Mouse (Mus musculus) myocyte (in vitro differentiated cells): Measurements from ENCODE around the gene Zfp740.

ENCODE experiments used
- MAX ChIP-seq: IDR thresholded peaks from one replicate; pipeline ENCODE4 v1.6.1; 2011; ENCODE audit warnings: low read depth, mild to moderate bottlenecking, control low read depth
- POLR2A ChIP-seq: IDR thresholded peaks from one replicate; pipeline ENCODE4 v1.6.1; 2011; ENCODE audit warnings: low read depth, mild to moderate bottlenecking, control low read depth, moderate library complexity; ENCODE audit not compliant: insufficient read length
- TCF12 ChIP-seq: IDR thresholded peaks from one replicate; pipeline ENCODE4 v1.6.1; 2011; ENCODE audit warnings: mild to moderate bottlenecking, control low read depth; ENCODE audit not compliant: poor library complexity, insufficient read depth, severe bottlenecking
- USF1 ChIP-seq: IDR thresholded peaks from one replicate; pipeline ENCODE4 v1.6.1; 2011; ENCODE audit warnings: low read depth, mild to moderate bottlenecking, control low read depth, moderate library complexity

GRCm38 (mm10) chr15:102262582-102262981 is 59.5 kb downstream of the Zfp740 start:
- TF ChIP-seq MAX (no peak), TCF12 (no peak), POLR2A (no peak), USF1 (no peak)
